Mouse (Mus musculus): ENCODE results near the gene Phf21a. TPM values are rescaled to one million over a fixed set of nuclear protein-coding genes. Genes with fewer than 3 reads are reported as not detected.
A peak's percentile ranks its signal among the peaks of the same experiment; 100 is the strongest.

Phf21a gene
- polyA plus RNA-seq, 2 experiments, result 1.8 to 4.7 TPM

- H3K4me2 ChIP-seq (ENCODE audit: low read depth), result peak overlapping the region; percentile 52
- peaks cover 0 to 4% of the 10 kb centered on the region in 2 experiments; a peak in 2 of 4 replicates for H3K4me1 ChIP-seq (replicated peaks; ENCODE audit: control insufficient read depth in 2 of 2, insufficient read depth in 2 of 2, low read length in 1 of 2)
- DNase-seq (ENCODE audit: low read depth in 3 of 3, low spot score in 3 of 3), result no peak
- no peak for TF ChIP-seq EP300 (IDR thresholded peaks at IDR 0.05; ENCODE audit: low read depth)
- no peak for TF ChIP-seq CTCF (IDR thresholded peaks at IDR 0.05; ENCODE audit: low read depth)
- H3K9ac ChIP-seq (replicated peaks), result no peak overlapping the region
- WGBS (ENCODE audit: insufficient replicate concordance), result 2% methylated on average over 58 of the region's 62 CpGs
- peak overlapping the region; percentile 20 to 42 for H3K4me3 ChIP-seq (ENCODE audit: insufficient read depth in 1 of 2, low read depth in 2 of 2, low read length in 2 of 2)
- no peaks in the 10 kb centered on the region for H3K36me3 ChIP-seq (replicated peaks; ENCODE audit: control insufficient read depth, insufficient read depth, low read depth)
- no peaks in the 10 kb centered on the region for H3K9me3 ChIP-seq (ENCODE audit: control insufficient read depth, low read length)
- ATAC-seq (ENCODE audit: insufficient read depth), result peak; percentile 27; the same call in 1 of the 2 replicates
- peaks cover 58% of the 10 kb centered on the region for H3K27me3 ChIP-seq (ENCODE audit: control insufficient read depth, insufficient read depth, low read length)
- H3K27ac ChIP-seq, result no peak overlapping the region
Measured at GRCm38 (mm10) chr2:92388891-92389641, 296.1 kb downstream of the Phf21a start.

- TF ChIP-seq EP300 (IDR thresholded peaks at IDR 0.05; ENCODE audit: low read depth) (no peak), CTCF (IDR thresholded peaks at IDR 0.05; ENCODE audit: low read depth) (no peak)
- WGBS (ENCODE audit: insufficient replicate concordance), result 15% methylated on average over 10 of the region's 10 CpGs
- DNase-seq (ENCODE audit: low read depth in 3 of 3, low spot score in 3 of 3) (no peak), ATAC-seq (ENCODE audit: insufficient read depth) (no peak)
- H3K4me1 ChIP-seq (replicated peaks; ENCODE audit: control insufficient read depth in 2 of 2, insufficient read depth in 2 of 2, low read length in 1 of 2), result peaks cover 0 to 4% of the 10 kb centered on the region in 2 experiments; a peak in 2 of 4 replicates
- H3K4me3 ChIP-seq (ENCODE audit: insufficient read depth in 1 of 2, low read depth in 2 of 2, low read length in 2 of 2), result peak overlapping the region; percentile 20 to 42; a peak in 1 of 4 replicates
- no peaks in the 10 kb centered on the region for H3K9me3 ChIP-seq (ENCODE audit: control insufficient read depth, low read length)
- no peak overlapping the region for H3K9ac ChIP-seq (replicated peaks)
- H3K27ac ChIP-seq, result no peak overlapping the region
- H3K27me3 ChIP-seq (ENCODE audit: control insufficient read depth, insufficient read depth, low read length), result peaks cover 58% of the 10 kb centered on the region
- H3K36me3 ChIP-seq (replicated peaks; ENCODE audit: control insufficient read depth, insufficient read depth, low read depth), result no peaks in the 10 kb centered on the region
- H3K4me2 ChIP-seq (ENCODE audit: low read depth), result peak overlapping the region; percentile 52
Measured at GRCm38 (mm10) chr2:92389645-92390044, 296.7 kb downstream of the Phf21a start.

GRCm38 (mm10) chr2:92390206-92390930, 297.5 kb downstream of the Phf21a start:
- no peaks in the 10 kb centered on the region for H3K36me3 ChIP-seq (replicated peaks; ENCODE audit: control insufficient read depth, insufficient read depth, low read depth)
- H3K27ac ChIP-seq, result no peak overlapping the region
- peaks cover 0 to 4% of the 10 kb centered on the region in 2 experiments; a peak in 2 of 4 replicates for H3K4me1 ChIP-seq (replicated peaks; ENCODE audit: control insufficient read depth in 2 of 2, insufficient read depth in 2 of 2, low read length in 1 of 2)
- 39% methylated on average over 6 of the region's 6 CpGs for WGBS (ENCODE audit: insufficient replicate concordance)
- H3K9ac ChIP-seq (replicated peaks), result no peak overlapping the region
- H3K4me3 ChIP-seq (ENCODE audit: insufficient read depth in 1 of 2, low read depth in 2 of 2, low read length in 2 of 2), result no peak overlapping the region
- H3K4me2 ChIP-seq (ENCODE audit: low read depth), result no peak overlapping the region
- peaks cover 58% of the 10 kb centered on the region for H3K27me3 ChIP-seq (ENCODE audit: control insufficient read depth, insufficient read depth, low read length)
- DNase-seq (ENCODE audit: low read depth in 3 of 3, low spot score in 3 of 3), result no peak
- no peaks in the 10 kb centered on the region for H3K9me3 ChIP-seq (ENCODE audit: control insufficient read depth, low read length)
- no peak for ATAC-seq (ENCODE audit: insufficient read depth)
- TF ChIP-seq EP300 (IDR thresholded peaks at IDR 0.05; ENCODE audit: low read depth), result no peak
- TF ChIP-seq CTCF (IDR thresholded peaks at IDR 0.05; ENCODE audit: low read depth), result no peak

- H3K9me3 ChIP-seq (ENCODE audit: control insufficient read depth, low read length), result no peaks in the 10 kb centered on the region
- no peak overlapping the region for H3K4me2 ChIP-seq (ENCODE audit: low read depth)
- ATAC-seq (ENCODE audit: insufficient read depth), result no peak
- H3K9ac ChIP-seq (replicated peaks), result no peak overlapping the region
- H3K27ac ChIP-seq, result no peak overlapping the region
- no peaks in the 10 kb centered on the region for H3K36me3 ChIP-seq (replicated peaks; ENCODE audit: control insufficient read depth, insufficient read depth, low read depth)
- H3K4me3 ChIP-seq (ENCODE audit: insufficient read depth in 1 of 2, low read depth in 2 of 2, low read length in 2 of 2), result no peak overlapping the region
- peaks cover 0 to 4% of the 10 kb centered on the region in 2 experiments; a peak in 2 of 4 replicates for H3K4me1 ChIP-seq (replicated peaks; ENCODE audit: control insufficient read depth in 2 of 2, insufficient read depth in 2 of 2, low read length in 1 of 2)
- H3K27me3 ChIP-seq (ENCODE audit: control insufficient read depth, insufficient read depth, low read length), result peaks cover 58% of the 10 kb centered on the region
- no peak for TF ChIP-seq EP300 (IDR thresholded peaks at IDR 0.05; ENCODE audit: low read depth)
- TF ChIP-seq CTCF (IDR thresholded peaks at IDR 0.05; ENCODE audit: low read depth), result no peak
- no peak for DNase-seq (ENCODE audit: low read depth in 3 of 3, low spot score in 3 of 3)
- WGBS (ENCODE audit: insufficient replicate concordance), result 64% methylated on average over 8 of the region's 8 CpGs
Measured at GRCm38 (mm10) chr2:92391116-92391515, 298.2 kb downstream of the Phf21a start.
